Mouse (Mus musculus) neural tube, postnatal 0 days (tissue): Measurements from ENCODE around the gene Mindy4b-ps. TPM values are rescaled to one million over a fixed set of nuclear protein-coding genes. Genes with fewer than 3 reads are reported as not detected.

Source experiments
- polyA plus RNA-seq: library from polyadenylated mRNA; unstranded; fragments of >200 nt; fragmentation: Nextera tagmentation; extraction: Ambion mirVana; gene quantifications from 2 replicates; pipeline ENCODE4 v1.2.1, GENCODE M21; 2015

Mindy4b-ps gene
- polyA plus RNA-seq = 0.09 TPM in 1 of 2 replicates, not detected in the other

GRCm38 (mm10) chr3:58822211-58822610 is at the start of gene Mindy4b-ps:
Mindy4b-ps (minus strand) TSS chr3:58822311.

Other genes with a start within 250 kb of the Mindy4b-ps start
- gene Selenot, start 245.7 kb downstream of the Mindy4b-ps start, polyA plus RNA-seq = 28.1 and 31.8 TPM in 2 replicates
- gene Erich6, start 185.1 kb downstream of the Mindy4b-ps start, polyA plus RNA-seq = 0.35 and 0.50 TPM in 2 replicates
- gene Siah2, start 129.9 kb downstream of the Mindy4b-ps start, polyA plus RNA-seq = 13.4 and 16.0 TPM in 2 replicates
- gene Clrn1, start 63.0 kb upstream of the Mindy4b-ps start, polyA plus RNA-seq = 1.2 and 1.5 TPM in 2 replicates
- 5.1 and 5.4 TPM in 2 replicates for gene Med12l, start 183.5 kb upstream of the Mindy4b-ps start, polyA plus RNA-seq